Mouse (Mus musculus) megakaryocyte, embryonic 14.5 days (primary cell): Measurements from ENCODE around the gene Phf21a. TPM values are rescaled to one million over a fixed set of nuclear protein-coding genes. Genes with fewer than 3 reads are reported as not detected.
A peak's percentile ranks its signal among the peaks of the same experiment; 100 is the strongest.

Experiments used
- H3K27me3 ChIP-seq: replicated peaks from 2 replicates; pipeline ENCODE3; 2012; ENCODE audit warnings: inconsistent platforms
- H3K36me3 ChIP-seq: replicated peaks from 2 replicates; pipeline ENCODE3; 2012; ENCODE audit warnings: low read length, inconsistent platforms, mixed read lengths
- H3K4me1 ChIP-seq: 2 replicates; pipeline ENCODE4 v1.6.1; 2012; ENCODE audit warnings: inconsistent platforms
- H3K4me3 ChIP-seq: replicated peaks from 2 replicates; pipeline ENCODE3; 2012; ENCODE audit warnings: moderate library complexity, mild to moderate bottlenecking, inconsistent platforms
- H3K9me3 ChIP-seq: 2 replicates; pipeline ENCODE4 v1.6.1; 2012; ENCODE audit warnings: inconsistent platforms
- FLI1 ChIP-seq: IDR thresholded peaks from 2 replicates; pipeline ENCODE4 v1.6.1; 2012; ENCODE audit warnings: low read length, inconsistent platforms, mixed read lengths
- GATA1 ChIP-seq: IDR thresholded peaks from 3 replicates; pipeline ENCODE4 v1.6.1; 2012; ENCODE audit warnings: mixed read lengths, low read length, inconsistent platforms, borderline replicate concordance
- polyA plus RNA-seq: library from polyadenylated mRNA; stranded (reverse); fragments of >175 nt; gene quantifications from 2 replicates; pipeline ENCODE4 v1.2.3, GENCODE M21; 2012; ENCODE audit warnings: low replicate concordance; ENCODE audit not compliant: insufficient read depth

The Phf21a gene
- polyA plus RNA-seq, 1 experiment: 19.0 TPM

DNA sequence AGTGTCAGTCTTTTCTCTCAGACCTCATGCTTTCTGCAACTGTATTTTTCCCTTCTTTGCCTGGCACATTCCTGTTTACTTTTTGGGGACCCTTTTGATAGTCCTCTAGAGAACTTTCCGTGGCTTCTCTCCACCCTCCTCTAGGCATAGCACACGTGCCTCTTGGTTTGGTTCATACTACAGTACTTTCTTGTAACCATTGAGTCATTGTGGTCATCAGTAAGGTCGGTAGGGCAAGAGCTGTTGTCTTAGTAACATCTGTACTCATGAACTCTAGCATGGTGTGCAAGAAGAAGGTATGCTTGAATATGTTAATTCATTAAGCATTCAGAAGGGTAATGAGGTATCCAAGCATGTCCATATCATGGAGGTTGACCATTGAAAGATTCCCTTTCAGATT, 148.4 kb downstream of the Phf21a start:
- H3K36me3 ChIP-seq: peaks cover 71% of the 10 kb centered on the region
- no peak for TF ChIP-seq GATA1

DNA sequence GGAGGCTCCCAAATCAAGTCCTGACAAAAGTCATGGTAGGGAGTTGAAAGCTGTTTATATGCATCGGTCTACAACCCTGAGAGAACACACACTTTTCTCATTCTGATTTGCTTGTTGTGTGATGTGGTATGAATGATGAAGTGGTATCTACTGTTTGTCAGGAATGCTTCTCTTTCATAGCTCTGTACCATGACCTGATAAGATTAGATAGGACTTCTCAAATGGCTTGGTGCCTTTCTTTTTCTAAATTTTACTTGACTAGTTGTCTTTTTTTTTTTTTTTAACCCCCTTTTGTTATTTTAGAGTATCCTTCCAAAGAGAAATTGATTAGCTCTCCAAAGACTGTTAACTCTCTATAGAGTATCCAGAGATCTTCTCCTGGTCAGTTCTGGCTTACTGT, 153.2 kb downstream of the Phf21a start:
- H3K4me1 ChIP-seq: peaks cover 33% of the 10 kb centered on the region
- no peaks in the 10 kb centered on the region for H3K27me3 ChIP-seq
- TF ChIP-seq FLI1 (no peak), GATA1 (no peak)

More for the DNA sequence above, 148.4 kb downstream of the Phf21a start:
- no peak overlapping the region for H3K4me3 ChIP-seq
- H3K9me3 ChIP-seq: no peaks in the 10 kb centered on the region
- no peaks in the 10 kb centered on the region for H3K27me3 ChIP-seq
- peaks cover 39% of the 10 kb centered on the region for H3K4me1 ChIP-seq

DNA sequence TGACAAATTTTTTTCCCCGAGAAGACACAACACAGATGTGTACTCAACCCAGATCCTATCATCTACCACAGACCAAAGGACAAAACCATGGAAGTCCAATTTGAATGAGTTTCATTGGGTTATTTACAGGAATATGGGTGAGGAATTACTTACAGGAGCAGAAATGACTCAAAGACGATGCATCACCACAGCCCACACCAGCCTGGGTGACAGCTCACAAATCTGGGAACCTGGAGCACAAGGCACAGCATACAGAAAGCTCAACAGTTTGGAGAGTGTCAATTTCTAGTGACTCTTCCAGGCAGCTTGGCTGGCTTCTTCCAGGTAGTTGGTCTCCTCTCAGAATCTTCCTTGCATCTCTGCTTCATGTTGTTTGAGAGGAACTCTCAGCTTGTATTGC, 154.8 kb downstream of the Phf21a start:
- Histone ChIP-seq H3K4me1 (peaks cover 28% of the 10 kb centered on the region), H3K4me3 (no peak overlapping the region), H3K9me3 (no peaks in the 10 kb centered on the region), H3K36me3 (peaks cover 76% of the 10 kb centered on the region), H3K27me3 (no peaks in the 10 kb centered on the region)
- TF ChIP-seq FLI1 (no peak), GATA1 (no peak)

More for the DNA sequence above, 153.2 kb downstream of the Phf21a start:
- Histone ChIP-seq H3K9me3 (no peaks in the 10 kb centered on the region), H3K36me3 (peaks cover 67% of the 10 kb centered on the region), H3K4me3 (no peak overlapping the region)

DNA sequence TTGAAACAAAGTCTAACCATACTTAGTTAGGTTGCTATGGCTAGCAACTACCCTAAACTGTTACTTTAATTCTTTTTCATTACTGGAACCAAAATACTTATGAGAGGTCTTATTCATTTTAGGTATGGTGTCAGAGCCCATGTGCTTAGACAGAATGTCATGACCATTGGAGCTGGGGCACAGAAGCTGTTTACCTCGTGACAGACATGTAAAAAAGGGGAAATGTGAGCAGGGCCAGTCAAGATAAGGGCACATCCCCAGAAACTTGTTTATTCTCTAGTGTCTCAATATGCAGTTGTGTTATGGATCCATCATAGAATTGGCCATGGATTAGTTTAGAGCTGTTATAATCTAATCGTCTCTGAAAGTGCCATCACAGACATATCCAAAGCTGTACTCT, 157.6 kb downstream of the Phf21a start:
- TF ChIP-seq FLI1 (no peak), GATA1 (no peak)
- H3K4me3 ChIP-seq: no peak overlapping the region

DNA sequence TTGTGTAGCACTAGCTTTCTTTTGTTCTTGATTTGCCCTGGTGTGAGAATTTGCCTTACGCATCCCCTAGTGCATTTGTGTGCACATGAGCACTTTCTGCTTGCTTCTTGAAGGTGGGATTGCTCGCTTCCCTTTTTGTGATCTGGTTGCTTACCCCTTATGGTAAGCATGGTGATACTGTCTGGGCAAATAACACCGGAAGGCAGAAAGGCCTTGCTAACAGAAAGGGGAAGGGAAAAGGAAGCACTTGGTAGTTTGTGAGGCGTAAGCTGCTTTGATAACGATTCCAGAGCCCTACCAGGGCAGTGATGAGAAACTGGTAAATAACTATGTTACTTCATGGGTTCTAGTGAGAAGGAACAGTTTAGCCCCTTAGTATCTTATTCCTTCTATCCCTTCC, 160.9 kb downstream of the Phf21a start:
- no peaks in the 10 kb centered on the region for H3K27me3 ChIP-seq
- H3K36me3 ChIP-seq: peaks cover 69% of the 10 kb centered on the region
- H3K4me3 ChIP-seq: peak overlapping the region; percentile 38
- H3K4me1 ChIP-seq: peaks cover 79% of the 10 kb centered on the region
- TF ChIP-seq GATA1 (no peak), FLI1 (no peak)
- H3K9me3 ChIP-seq: no peaks in the 10 kb centered on the region

More for the DNA sequence above, 157.6 kb downstream of the Phf21a start:
- Histone ChIP-seq H3K36me3 (peaks cover 70% of the 10 kb centered on the region), H3K27me3 (no peaks in the 10 kb centered on the region), H3K4me1 (peaks cover 46% of the 10 kb centered on the region), H3K9me3 (no peaks in the 10 kb centered on the region)

DNA sequence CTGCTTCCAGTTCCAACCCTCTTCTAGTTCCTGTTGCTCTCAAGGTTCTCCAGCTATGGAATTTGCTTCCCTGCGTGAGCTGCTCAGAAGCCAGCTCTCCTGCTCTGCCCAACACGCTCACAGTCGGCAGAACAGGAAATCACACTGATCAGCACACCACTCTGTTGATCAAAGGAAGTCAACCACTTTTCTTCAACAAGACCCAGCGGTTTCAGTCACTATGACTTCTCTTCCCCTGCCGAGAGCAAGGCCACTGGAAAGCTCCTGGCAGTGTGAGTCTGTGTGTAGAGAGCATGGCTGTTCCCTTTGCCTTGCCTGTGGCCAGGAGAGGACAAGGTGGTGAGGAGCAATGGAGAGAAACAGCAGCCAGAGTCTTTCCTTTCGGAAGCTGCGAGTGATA, 163.2 kb downstream of the Phf21a start:
- Histone ChIP-seq H3K27me3 (no peaks in the 10 kb centered on the region), H3K9me3 (no peaks in the 10 kb centered on the region), H3K4me3 (no peak overlapping the region), H3K4me1 (peaks cover 87% of the 10 kb centered on the region), H3K36me3 (peaks cover 64% of the 10 kb centered on the region)
- no peak for TF ChIP-seq GATA1
- TF ChIP-seq FLI1: no peak

DNA sequence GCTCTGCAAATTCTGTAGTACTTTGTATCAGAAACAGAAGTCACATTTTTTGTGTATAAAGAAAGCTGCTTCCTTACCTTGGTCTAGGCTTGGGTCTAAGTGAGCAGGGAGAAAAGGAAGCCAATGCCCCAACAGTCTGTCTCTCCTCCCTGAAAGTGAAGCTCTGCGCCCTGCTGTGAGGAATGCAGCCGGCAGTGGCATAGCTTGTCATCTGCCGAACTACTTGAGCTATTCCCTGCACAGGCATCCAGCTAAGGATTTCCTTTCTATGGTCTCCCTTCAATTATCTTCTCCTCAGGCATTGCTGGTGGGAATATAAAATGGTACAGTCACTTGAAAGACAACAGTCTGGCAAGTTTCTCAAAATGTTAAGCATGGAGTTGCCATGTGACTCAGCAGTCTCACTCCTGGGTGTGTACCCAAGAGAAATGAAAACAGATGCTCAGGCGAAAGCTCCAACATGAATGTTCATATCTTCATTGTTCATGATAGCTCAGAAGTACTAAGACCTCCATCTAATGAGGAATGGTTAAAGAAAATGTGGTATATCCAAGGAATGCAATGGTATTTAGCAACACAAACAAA, 164.5 kb downstream of the Phf21a start:
- H3K27me3 ChIP-seq: no peaks in the 10 kb centered on the region
- H3K36me3 ChIP-seq: peaks cover 54% of the 10 kb centered on the region
- TF ChIP-seq FLI1 (no peak), GATA1 (no peak)
- H3K9me3 ChIP-seq: no peaks in the 10 kb centered on the region
- H3K4me3 ChIP-seq: peak overlapping the region; percentile 82
- H3K4me1 ChIP-seq: peaks cover 85% of the 10 kb centered on the region

DNA sequence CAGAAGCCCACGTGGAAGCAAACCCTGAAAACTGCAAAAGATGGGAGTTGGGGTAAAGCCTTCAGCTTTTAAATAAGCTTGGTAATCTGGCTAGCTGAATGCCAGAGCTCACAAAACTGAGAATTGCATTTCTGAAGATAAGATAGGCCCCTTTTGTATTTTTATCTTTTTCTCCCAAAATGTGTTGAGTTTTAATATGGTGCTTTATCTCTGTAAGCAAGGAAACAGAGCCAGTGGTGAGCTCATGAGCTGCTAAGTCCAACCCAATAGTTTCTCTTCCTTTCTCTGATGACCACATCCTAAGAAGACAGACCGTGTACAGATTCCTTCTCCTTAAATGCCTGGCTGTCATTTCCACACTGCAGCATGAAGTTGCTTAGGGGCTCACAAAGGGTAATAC, 167.0 kb downstream of the Phf21a start:
- Histone ChIP-seq H3K4me3 (peak overlapping the region; percentile 42), H3K36me3 (peaks cover 45% of the 10 kb centered on the region), H3K9me3 (no peaks in the 10 kb centered on the region), H3K27me3 (no peaks in the 10 kb centered on the region), H3K4me1 (peaks cover 68% of the 10 kb centered on the region)
- TF ChIP-seq FLI1 (no peak), GATA1 (no peak)

DNA sequence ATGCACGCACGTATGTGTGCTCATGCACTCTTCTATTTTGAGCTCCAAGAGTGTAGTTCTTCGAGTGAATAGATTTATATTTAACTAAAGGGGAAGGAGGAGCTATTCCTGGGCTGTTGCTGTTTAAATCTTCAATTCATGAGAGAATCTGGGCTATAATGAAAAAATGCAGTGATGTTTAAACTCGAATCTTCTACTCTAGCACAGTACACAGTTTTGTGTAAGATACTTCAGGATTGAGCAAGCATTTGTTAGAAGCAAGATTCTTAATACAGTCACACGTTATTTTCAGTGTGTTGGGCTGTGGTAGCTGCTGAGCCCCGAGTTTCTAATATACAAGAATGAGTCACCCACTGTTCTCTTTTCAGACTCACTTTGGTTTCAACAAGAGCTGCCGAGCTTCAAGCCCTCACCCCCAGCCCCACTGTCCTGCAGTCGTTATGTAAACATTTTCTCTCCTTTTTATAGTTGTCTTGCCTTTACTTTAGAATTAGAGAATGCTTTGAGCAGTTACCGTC, 173.2 kb downstream of the Phf21a start:
- Histone ChIP-seq H3K4me1 (peaks cover 41% of the 10 kb centered on the region), H3K36me3 (peaks cover 45% of the 10 kb centered on the region)

DNA sequence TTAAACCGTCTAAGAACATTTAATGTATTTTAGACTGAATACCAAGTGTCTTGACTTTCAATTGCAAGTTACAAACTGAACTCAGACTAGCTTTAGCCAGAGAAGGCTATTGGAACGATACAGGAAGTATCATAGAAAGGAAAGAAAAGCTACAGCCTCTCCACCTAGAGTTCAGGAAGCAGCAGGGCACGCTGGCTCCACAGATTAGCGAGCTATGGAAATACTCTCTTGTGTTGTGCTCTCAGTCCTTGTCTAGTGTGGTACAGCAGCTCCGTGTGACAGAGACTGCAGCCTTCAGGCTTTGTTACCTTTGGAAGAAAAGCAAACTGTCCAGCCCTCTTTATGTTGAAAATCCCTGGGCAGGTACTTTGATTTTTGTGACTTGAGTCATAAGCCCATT, 176.3 kb downstream of the Phf21a start:
- H3K4me3 ChIP-seq: peak overlapping the region; percentile 71
- TF ChIP-seq GATA1 (no peak), FLI1 (no peak)
- H3K36me3 ChIP-seq: peaks cover 37% of the 10 kb centered on the region
- H3K9me3 ChIP-seq: no peaks in the 10 kb centered on the region
- peaks cover 55% of the 10 kb centered on the region for H3K4me1 ChIP-seq
- no peaks in the 10 kb centered on the region for H3K27me3 ChIP-seq

More for the DNA sequence above, 173.2 kb downstream of the Phf21a start:
- no peaks in the 10 kb centered on the region for H3K27me3 ChIP-seq
- no peak overlapping the region for H3K4me3 ChIP-seq
- no peak for TF ChIP-seq FLI1
- TF ChIP-seq GATA1: no peak
- no peaks in the 10 kb centered on the region for H3K9me3 ChIP-seq
